Mouse (Mus musculus): Measurements from ENCODE around the gene Glt28d2. TPM values are rescaled to one million over a fixed set of nuclear protein-coding genes. Genes with fewer than 3 reads are reported as not detected.
A peak's percentile ranks its signal among the peaks of the same experiment; 100 is the strongest.

Gene Glt28d2
- polyA plus RNA-seq, 1 experiment from 2014 or later = 0.21 TPM

DNA sequence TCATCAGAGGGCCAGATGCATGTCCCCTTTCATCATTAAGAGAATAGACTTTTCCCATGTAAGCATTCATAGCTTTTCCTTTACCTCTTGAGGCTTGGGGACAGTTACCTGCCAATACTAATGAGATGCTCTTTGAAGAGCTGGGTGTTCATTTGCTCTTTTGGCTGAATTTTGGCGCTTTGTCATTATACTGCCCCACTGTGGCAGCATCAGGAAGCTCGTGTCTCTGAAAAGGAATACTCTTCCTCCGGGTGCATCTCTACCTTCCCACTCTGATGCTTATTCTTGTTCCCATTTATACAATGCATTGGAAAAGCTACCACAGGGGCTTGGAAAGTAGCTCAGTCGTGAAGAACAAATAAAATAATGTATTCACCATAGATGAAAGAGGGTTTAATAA, 30.3 kb upstream of the Glt28d2 start:
- no peak overlapping the region for H3K4me2 ChIP-seq
- H3K27me3 ChIP-seq = no peaks in the 10 kb centered on the region
- no peak for ATAC-seq (ENCODE audit: low FRiP score, low read depth)

GRCm38 (mm10) chr3:85914806-85915205, 27.5 kb upstream of the Glt28d2 start:
- Histone ChIP-seq H3K9me3 (no peaks in the 10 kb centered on the region), H3K4me2 (no peak overlapping the region), H3K4me3 (no peak overlapping the region), H3K36me3 (no peaks in the 10 kb centered on the region), H3K9ac (no peak overlapping the region), H3K27ac (replicated peaks) (no peak overlapping the region), H3K27me3 (no peaks in the 10 kb centered on the region), H3K4me1 (replicated peaks) (no peaks in the 10 kb centered on the region)
- WGBS = 93% methylated on average over 6 of the region's 6 CpGs
- no peak for ATAC-seq (ENCODE audit: low FRiP score, low read depth)

More for the DNA sequence above, 30.3 kb upstream of the Glt28d2 start:
- Histone ChIP-seq H3K4me3 (no peak overlapping the region), H3K4me1 (replicated peaks) (no peaks in the 10 kb centered on the region), H3K27ac (replicated peaks) (no peak overlapping the region), H3K36me3 (no peaks in the 10 kb centered on the region), H3K9me3 (no peaks in the 10 kb centered on the region), H3K9ac (no peak overlapping the region)
- WGBS = 9% methylated on average over 4 of the region's 4 CpGs

DNA sequence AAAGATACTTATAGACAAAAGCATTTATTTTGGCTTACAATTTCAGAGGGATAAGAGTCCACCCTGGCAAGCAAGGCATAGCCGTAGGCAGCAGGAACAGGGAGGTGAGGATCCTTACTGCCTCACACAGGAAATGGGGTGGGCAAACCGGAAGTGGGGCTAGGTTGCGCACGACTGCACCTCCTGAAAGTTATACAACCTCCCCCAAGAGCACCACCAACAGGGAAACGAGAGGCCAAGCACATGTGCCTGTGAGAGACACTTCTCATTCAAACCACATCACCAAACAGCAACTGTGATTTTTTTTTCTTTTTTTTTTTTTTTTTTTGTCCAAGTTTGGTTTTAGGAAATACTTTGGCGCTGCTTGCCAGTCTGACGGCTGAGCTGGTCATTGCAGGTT, 19.8 kb upstream of the Glt28d2 start:
- Histone ChIP-seq H3K36me3 (no peaks in the 10 kb centered on the region), H3K9ac (no peak overlapping the region), H3K4me3 (0 out of 2 replicates have a peak overlapping the region, but pooled peaks have one; percentile 10), H3K27ac (replicated peaks) (no peak overlapping the region), H3K27me3 (no peaks in the 10 kb centered on the region), H3K9me3 (no peaks in the 10 kb centered on the region), H3K4me1 (replicated peaks) (no peaks in the 10 kb centered on the region), H3K4me2 (peak overlapping the region; percentile 18; the same call in 1 of the 2 replicates)
- ATAC-seq (ENCODE audit: low FRiP score, low read depth) = no peak
- 54% methylated on average over 7 of the region's 7 CpGs for WGBS

DNA sequence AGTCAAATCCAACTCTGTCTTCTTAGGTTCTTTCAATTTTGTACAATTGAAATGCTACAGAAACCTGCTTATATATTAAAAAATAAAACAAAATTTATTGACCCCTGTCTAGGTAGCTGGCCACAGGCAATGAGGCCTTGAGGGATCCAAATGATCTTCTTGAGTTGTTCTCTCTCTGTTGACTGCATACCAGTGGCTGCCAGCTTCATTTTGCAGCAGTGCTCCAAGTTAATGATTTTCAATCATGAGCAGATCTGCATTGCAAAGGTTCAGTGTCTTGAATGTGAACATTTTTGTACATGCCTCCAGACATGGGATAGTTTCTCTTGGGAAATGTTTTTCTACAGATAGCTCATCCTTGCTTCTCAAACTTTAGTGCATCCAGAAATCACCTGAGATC, 17.1 kb upstream of the Glt28d2 start:
- no peaks in the 10 kb centered on the region for H3K4me1 ChIP-seq (replicated peaks)
- H3K9me3 ChIP-seq = no peaks in the 10 kb centered on the region
- no peak overlapping the region for H3K27ac ChIP-seq (replicated peaks)
- no peak overlapping the region for H3K4me2 ChIP-seq
- H3K4me3 ChIP-seq = no peak overlapping the region
- ATAC-seq (ENCODE audit: low FRiP score, low read depth) = no peak
- H3K27me3 ChIP-seq = no peaks in the 10 kb centered on the region
- no peaks in the 10 kb centered on the region for H3K36me3 ChIP-seq
- H3K9ac ChIP-seq = no peak overlapping the region

GRCm38 (mm10) chr3:85895020-85895419, 7.7 kb upstream of the Glt28d2 start:
- H3K9ac ChIP-seq = no peak overlapping the region
- no peaks in the 10 kb centered on the region for H3K27me3 ChIP-seq
- 94% methylated on average over 5 of the region's 5 CpGs for WGBS
- H3K4me3 ChIP-seq = no peak overlapping the region
- no peak overlapping the region for H3K27ac ChIP-seq (replicated peaks)
- no peak overlapping the region for H3K4me2 ChIP-seq
- no peaks in the 10 kb centered on the region for H3K4me1 ChIP-seq (replicated peaks)
- H3K36me3 ChIP-seq = no peaks in the 10 kb centered on the region
- H3K9me3 ChIP-seq = no peaks in the 10 kb centered on the region
- no peak for ATAC-seq (ENCODE audit: low FRiP score, low read depth)

DNA sequence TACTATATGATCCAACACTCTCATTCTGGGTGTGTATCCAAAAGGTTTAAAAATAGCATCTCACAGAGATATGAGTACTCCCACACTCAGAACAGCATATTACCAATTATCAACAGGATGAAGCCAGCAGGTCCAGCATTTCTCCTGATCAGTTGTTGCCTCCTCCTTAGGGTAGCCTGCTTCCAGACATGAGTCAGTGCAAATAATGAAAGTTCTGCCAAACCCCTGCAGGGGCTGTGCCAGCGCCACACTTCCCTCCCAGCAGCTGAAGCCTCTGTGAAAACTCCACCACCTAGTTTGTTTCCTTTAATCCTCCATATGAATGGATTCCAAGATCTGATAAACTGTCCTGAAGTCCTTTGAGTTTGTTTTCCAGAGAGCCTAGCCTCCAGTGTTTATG, 4.3 kb upstream of the Glt28d2 start:
- 58% methylated on average over 1 of the region's 1 CpGs for WGBS
- no peaks in the 10 kb centered on the region for H3K9me3 ChIP-seq
- H3K9ac ChIP-seq = no peak overlapping the region
- H3K4me3 ChIP-seq = no peak overlapping the region
- peaks cover 17% of the 10 kb centered on the region for H3K4me1 ChIP-seq (replicated peaks)
- H3K4me2 ChIP-seq = no peak overlapping the region
- H3K27me3 ChIP-seq = peaks cover 17% of the 10 kb centered on the region
- no peak for ATAC-seq (ENCODE audit: low FRiP score, low read depth)
- no peaks in the 10 kb centered on the region for H3K36me3 ChIP-seq
- no peak overlapping the region for H3K27ac ChIP-seq (replicated peaks)

DNA sequence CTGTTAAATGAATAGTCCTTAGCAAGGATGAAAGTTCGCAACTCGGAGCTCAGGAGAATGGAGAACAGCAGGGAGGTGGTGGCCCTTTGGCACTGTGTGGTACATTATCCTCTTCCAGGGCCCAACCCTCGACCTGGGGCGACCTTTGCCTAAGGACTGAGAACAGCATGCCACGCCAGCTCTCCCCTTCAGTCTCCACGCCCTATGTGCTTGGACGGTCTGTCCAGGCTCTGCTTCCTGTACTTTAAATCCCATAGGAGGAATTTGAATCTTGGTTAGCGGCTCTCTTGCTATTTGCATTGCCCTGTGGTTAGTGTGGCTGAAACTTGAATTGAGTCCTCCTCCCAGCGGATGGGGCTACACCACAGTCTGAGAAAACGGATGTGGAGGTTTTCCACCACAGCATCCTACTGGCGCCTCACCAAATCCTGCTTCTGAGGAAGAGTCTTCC, 930 bp upstream of the Glt28d2 start:
- Histone ChIP-seq H3K27ac (replicated peaks) (no peak overlapping the region), H3K4me2 (peak overlapping the region; percentile 98), H3K9ac (no peak overlapping the region), H3K36me3 (no peaks in the 10 kb centered on the region), H3K4me1 (replicated peaks) (peaks cover 18% of the 10 kb centered on the region), H3K27me3 (peaks cover 25% of the 10 kb centered on the region), H3K9me3 (no peaks in the 10 kb centered on the region), H3K4me3 (peak overlapping the region; percentile 53)
- no peak for ATAC-seq (ENCODE audit: low FRiP score, low read depth)
- WGBS = 10% methylated on average over 11 of the region's 11 CpGs

GRCm38 (mm10) chr3:85886636-85887238, 579 bp downstream of the Glt28d2 start:
- ATAC-seq (ENCODE audit: low FRiP score, low read depth) = peak; percentile 37; the same call in 1 of the 2 replicates
- 2% methylated on average over 22 of the region's 22 CpGs for WGBS
- no peaks in the 10 kb centered on the region for H3K36me3 ChIP-seq

GRCm38 (mm10) chr3:85885906-85886305, 1.4 kb downstream of the Glt28d2 start:
- H3K9ac ChIP-seq = no peak overlapping the region
- no peaks in the 10 kb centered on the region for H3K9me3 ChIP-seq
- H3K4me1 ChIP-seq (replicated peaks) = peaks cover 18% of the 10 kb centered on the region
- H3K4me2 ChIP-seq = no peak overlapping the region
- ATAC-seq (ENCODE audit: low FRiP score, low read depth) = no peak
- H3K36me3 ChIP-seq = no peaks in the 10 kb centered on the region
- H3K27ac ChIP-seq (replicated peaks) = no peak overlapping the region
- H3K27me3 ChIP-seq = peaks cover 25% of the 10 kb centered on the region
- no peak overlapping the region for H3K4me3 ChIP-seq
- 50% methylated on average over 1 of the region's 1 CpGs for WGBS

More at GRCm38 (mm10) chr3:85886636-85887238, 579 bp downstream of the Glt28d2 start:
- Histone ChIP-seq H3K4me3 (peak overlapping the region; percentile 53), H3K4me2 (peak overlapping the region; percentile 98), H3K9me3 (no peaks in the 10 kb centered on the region), H3K27ac (replicated peaks) (no peak overlapping the region), H3K4me1 (replicated peaks) (peaks cover 18% of the 10 kb centered on the region), H3K9ac (peak overlapping the region; percentile 16), H3K27me3 (peaks cover 25% of the 10 kb centered on the region)

DNA sequence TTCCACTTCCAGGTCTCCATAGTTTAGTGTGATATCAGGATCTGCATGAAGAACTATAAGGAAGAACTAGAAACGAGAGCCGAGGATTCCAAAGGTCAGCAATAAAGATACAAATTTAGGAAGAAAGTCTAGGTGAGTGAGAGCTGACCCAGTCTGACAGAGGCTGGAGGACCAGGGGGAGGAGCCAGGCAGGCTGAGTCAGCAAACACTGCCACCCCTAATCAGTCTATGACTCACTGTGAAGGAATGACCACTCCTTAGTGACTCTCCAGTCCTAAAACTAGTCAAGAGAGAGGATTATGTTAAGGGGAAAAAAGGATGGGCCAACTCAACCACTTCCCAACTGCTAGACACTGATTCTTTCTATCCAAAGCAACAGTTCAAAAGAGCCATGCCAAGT, 6.6 kb downstream of the Glt28d2 start:
- no peak overlapping the region for H3K4me2 ChIP-seq
- 96% methylated on average over 2 of the region's 2 CpGs for WGBS
- H3K4me3 ChIP-seq = no peak overlapping the region
- H3K4me1 ChIP-seq (replicated peaks) = no peaks in the 10 kb centered on the region
- no peak overlapping the region for H3K9ac ChIP-seq
- H3K27me3 ChIP-seq = peaks cover under 1% of the 10 kb centered on the region; the same call in 1 of the 2 replicates
- ATAC-seq (ENCODE audit: low FRiP score, low read depth) = no peak
- no peaks in the 10 kb centered on the region for H3K9me3 ChIP-seq
- H3K27ac ChIP-seq (replicated peaks) = no peak overlapping the region
- no peaks in the 10 kb centered on the region for H3K36me3 ChIP-seq

GRCm38 (mm10) chr3:85880068-85880467, 7.2 kb downstream of the Glt28d2 start:
- 92% methylated on average over 8 of the region's 8 CpGs for WGBS
- no peak overlapping the region for H3K9ac ChIP-seq
- no peak overlapping the region for H3K4me2 ChIP-seq
- no peak for ATAC-seq (ENCODE audit: low FRiP score, low read depth)
- H3K4me3 ChIP-seq = no peak overlapping the region
- H3K36me3 ChIP-seq = no peaks in the 10 kb centered on the region
- H3K4me1 ChIP-seq (replicated peaks) = no peaks in the 10 kb centered on the region
- H3K9me3 ChIP-seq = no peaks in the 10 kb centered on the region
- H3K27me3 ChIP-seq = no peaks in the 10 kb centered on the region
- no peak overlapping the region for H3K27ac ChIP-seq (replicated peaks)

GRCm38 (mm10) chr3:85878911-85879310, 8.4 kb downstream of the Glt28d2 start:
- Histone ChIP-seq H3K9ac (no peak overlapping the region), H3K27me3 (no peaks in the 10 kb centered on the region), H3K4me3 (no peak overlapping the region), H3K9me3 (no peaks in the 10 kb centered on the region), H3K36me3 (no peaks in the 10 kb centered on the region), H3K4me1 (replicated peaks) (no peaks in the 10 kb centered on the region), H3K27ac (replicated peaks) (no peak overlapping the region), H3K4me2 (no peak overlapping the region)
- no peak for ATAC-seq (ENCODE audit: low FRiP score, low read depth)
- 84% methylated on average over 5 of the region's 5 CpGs for WGBS

DNA sequence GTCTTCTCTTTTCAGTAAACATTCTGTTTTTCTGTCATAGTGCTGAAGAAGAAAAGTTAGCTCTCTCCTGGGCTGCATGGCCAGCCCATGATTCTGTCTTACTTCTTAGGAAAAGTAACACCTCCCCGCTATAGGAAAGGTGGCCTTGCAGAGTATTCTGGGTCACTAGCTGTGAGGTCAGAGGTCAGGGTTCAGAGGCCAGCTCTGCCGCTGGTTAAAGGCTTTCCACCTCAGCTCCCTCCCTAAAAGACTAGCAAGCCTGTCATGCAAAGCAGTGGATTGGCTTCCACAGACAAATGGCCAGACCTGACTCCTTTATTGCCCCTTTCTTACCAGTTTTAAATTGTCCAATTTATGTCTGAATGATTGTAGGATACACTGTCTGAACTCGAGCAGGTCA, 23.3 kb downstream of the Glt28d2 start:
- ATAC-seq (ENCODE audit: low FRiP score, low read depth) = no peak
- WGBS = 23% methylated on average over 3 of the region's 3 CpGs
- Histone ChIP-seq H3K9me3 (no peaks in the 10 kb centered on the region), H3K4me1 (replicated peaks) (no peaks in the 10 kb centered on the region), H3K36me3 (no peaks in the 10 kb centered on the region), H3K4me3 (no peak overlapping the region), H3K4me2 (no peak overlapping the region), H3K27ac (replicated peaks) (no peak overlapping the region), H3K27me3 (no peaks in the 10 kb centered on the region), H3K9ac (no peak overlapping the region)

All from hindbrain, embryonic 15.5 days (tissue).